Mouse (Mus musculus): ENCODE measurements around the gene Tmem170. TPM values are rescaled to one million over a fixed set of nuclear protein-coding genes. Genes with fewer than 3 reads are reported as not detected.

Gene Tmem170
- total RNA-seq, 2 experiments from 2014 or later = 1.4 to 2.7 TPM

DNA sequence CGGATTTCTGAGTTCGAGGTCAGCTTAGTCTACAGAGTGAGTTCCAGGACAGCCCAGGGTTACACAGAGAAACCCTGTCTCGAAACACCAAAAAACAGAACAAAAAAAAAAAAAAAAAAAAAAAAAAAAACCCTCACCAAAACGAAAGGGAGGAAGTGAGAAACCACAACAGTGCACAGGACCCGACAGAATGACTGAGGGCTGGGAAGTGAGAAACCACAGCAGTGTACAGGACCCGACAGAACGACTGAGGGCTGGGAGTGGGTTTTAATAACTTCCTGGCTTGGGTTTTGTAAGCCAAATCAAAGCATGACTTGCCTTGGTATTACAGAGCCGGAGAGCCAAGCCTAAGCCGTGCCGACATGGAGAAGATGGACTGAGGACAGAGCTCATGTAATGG, 55.4 kb downstream of the Tmem170 start:
- no peak for ATAC-seq (replicated peaks; ENCODE audit: low FRiP score, poor library complexity, severe bottlenecking)

GRCm38 (mm10) chr8:111820691-111821090, 55.9 kb downstream of the Tmem170 start:
- ATAC-seq (replicated peaks; ENCODE audit: low FRiP score, poor library complexity, severe bottlenecking) = no peak

DNA sequence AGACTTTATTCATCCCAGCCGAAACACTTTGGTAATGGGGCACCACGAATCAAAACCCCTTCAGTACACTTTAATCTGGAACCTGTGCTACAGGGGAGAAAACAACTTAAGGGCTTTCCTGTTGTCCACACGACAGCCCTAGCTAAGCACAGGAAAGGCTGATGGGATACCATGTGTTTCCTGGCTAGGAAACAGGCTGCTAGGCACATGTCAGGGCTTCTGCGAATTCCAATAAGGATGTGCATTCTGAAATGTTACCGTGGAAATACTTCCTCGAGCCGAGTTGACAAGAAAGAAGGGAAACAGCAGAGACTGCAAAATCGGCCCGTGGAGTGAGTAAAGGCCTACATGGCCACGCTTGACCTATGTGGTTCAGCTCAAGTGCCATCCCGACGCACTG, 56.5 kb downstream of the Tmem170 start:
- ATAC-seq (replicated peaks; ENCODE audit: low FRiP score, poor library complexity, severe bottlenecking) = no peak

DNA sequence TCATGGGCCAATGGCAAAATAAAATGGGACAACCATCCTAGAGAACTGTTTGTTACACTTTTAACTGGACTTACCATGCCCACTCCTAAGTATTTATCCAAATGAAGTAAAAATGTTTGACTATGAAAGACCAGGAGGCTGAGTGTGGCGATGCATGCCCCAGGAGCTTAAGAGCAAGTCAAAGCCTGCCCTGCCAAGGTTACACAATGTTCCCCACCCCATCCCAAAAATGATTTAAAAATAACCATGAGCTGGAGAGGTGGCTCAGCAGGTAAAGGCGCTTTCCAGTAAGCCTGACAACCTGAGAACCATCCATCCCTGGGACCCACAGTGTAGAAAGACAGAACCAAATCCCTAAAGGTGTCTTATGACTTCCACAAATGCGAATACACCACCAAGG, 58.0 kb downstream of the Tmem170 start:
- ATAC-seq (replicated peaks; ENCODE audit: low FRiP score, poor library complexity, severe bottlenecking) = no peak

DNA sequence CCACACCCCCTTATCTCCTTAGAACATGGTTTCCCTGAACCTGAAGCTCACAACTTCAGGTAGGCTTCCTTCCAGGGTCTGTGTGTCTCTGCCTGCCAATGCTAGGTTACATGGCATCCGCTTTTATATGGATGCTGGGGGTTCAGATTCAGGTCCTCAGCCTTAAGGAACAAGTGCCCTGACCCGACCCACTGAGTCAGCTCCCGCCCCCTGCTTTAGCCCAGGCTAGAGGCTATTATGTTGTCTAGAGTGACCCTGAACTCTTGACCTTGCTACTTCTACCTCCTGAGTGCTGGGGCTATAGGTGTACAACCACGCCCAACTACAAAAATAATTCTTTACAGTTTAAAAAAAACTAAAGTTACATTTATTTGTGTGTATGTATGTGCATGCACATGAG, 61.5 kb downstream of the Tmem170 start:
- no peak for ATAC-seq (replicated peaks; ENCODE audit: low FRiP score, poor library complexity, severe bottlenecking)

GRCm38 (mm10) chr8:111813818-111814217, 62.7 kb downstream of the Tmem170 start:
- no peak for ATAC-seq (replicated peaks; ENCODE audit: low FRiP score, poor library complexity, severe bottlenecking)

Other genes with a start within 250 kb of the Tmem170 start
- not detected in 2 replicates for gene Ldhd, start 246.4 kb downstream of the Tmem170 start, total RNA-seq (2015; ENCODE audit: low replicate concordance)
- gene Ldhd, start 246.4 kb downstream of the Tmem170 start, total RNA-seq (2017; ENCODE audit: low replicate concordance) = 0.42 TPM in 1 of 2 replicates, not detected in the other
- gene Zfp1, start 233.3 kb downstream of the Tmem170 start, total RNA-seq (2015; ENCODE audit: low replicate concordance) = 1.2 and 3.3 TPM in 2 replicates
- gene Zfp1, start 233.3 kb downstream of the Tmem170 start, total RNA-seq (2017; ENCODE audit: low replicate concordance) = 1.3 TPM in 1 of 2 replicates, not detected in the other
- gene Ctrb1, start 185.7 kb downstream of the Tmem170 start, total RNA-seq (2015; ENCODE audit: low replicate concordance) = not detected in 2 replicates
- not detected in 2 replicates for gene Ctrb1, start 185.7 kb downstream of the Tmem170 start, total RNA-seq (2017; ENCODE audit: low replicate concordance)
- gene Bcar1, start 132.9 kb downstream of the Tmem170 start, total RNA-seq (2015; ENCODE audit: low replicate concordance) = not detected in 2 replicates
- not detected in 2 replicates for gene Bcar1, start 132.9 kb downstream of the Tmem170 start, total RNA-seq (2017; ENCODE audit: low replicate concordance)
- gene Cfdp1, start 22.5 kb downstream of the Tmem170 start, total RNA-seq (2015; ENCODE audit: low replicate concordance) = 13.3 and 43.7 TPM in 2 replicates
- 32.5 and 33.6 TPM in 2 replicates for gene Cfdp1, start 22.5 kb downstream of the Tmem170 start, total RNA-seq (2017; ENCODE audit: low replicate concordance)
- not detected in 2 replicates for gene Chst5, start 33.7 kb upstream of the Tmem170 start, total RNA-seq (2015; ENCODE audit: low replicate concordance)
- not detected in 2 replicates for gene Chst5, start 33.7 kb upstream of the Tmem170 start, total RNA-seq (2017; ENCODE audit: low replicate concordance)
- gene Tmem231, start 57.1 kb upstream of the Tmem170 start, total RNA-seq (2015; ENCODE audit: low replicate concordance) = 2.7 TPM in 1 of 2 replicates, not detected in the other
- 4.7 and 5.0 TPM in 2 replicates for gene Tmem231, start 57.1 kb upstream of the Tmem170 start, total RNA-seq (2017; ENCODE audit: low replicate concordance)
- gene Gabarapl2, start 64.0 kb upstream of the Tmem170 start, total RNA-seq (2015; ENCODE audit: low replicate concordance) = 113 and 121 TPM in 2 replicates
- gene Gabarapl2, start 64.0 kb upstream of the Tmem170 start, total RNA-seq (2017; ENCODE audit: low replicate concordance) = 170 and 171 TPM in 2 replicates
- gene Adat1, start 115.6 kb upstream of the Tmem170 start, total RNA-seq (2015; ENCODE audit: low replicate concordance) = 0.77 and 1.9 TPM in 2 replicates
- 0.70 and 1.4 TPM in 2 replicates for gene Adat1, start 115.6 kb upstream of the Tmem170 start, total RNA-seq (2017; ENCODE audit: low replicate concordance)
- gene Kars, start 134.6 kb upstream of the Tmem170 start, total RNA-seq (2015; ENCODE audit: low replicate concordance) = 27.0 and 31.7 TPM in 2 replicates
- 30.4 and 40.3 TPM in 2 replicates for gene Kars, start 134.6 kb upstream of the Tmem170 start, total RNA-seq (2017; ENCODE audit: low replicate concordance)
- gene Terf2ip, start 134.6 kb upstream of the Tmem170 start, total RNA-seq (2015; ENCODE audit: low replicate concordance) = 1.9 TPM in 2 replicates
- gene Terf2ip, start 134.6 kb upstream of the Tmem170 start, total RNA-seq (2017; ENCODE audit: low replicate concordance) = 2.5 and 3.6 TPM in 2 replicates
- not detected in 2 replicates for gene Gm6793, start 138.3 kb upstream of the Tmem170 start, total RNA-seq (2015; ENCODE audit: low replicate concordance)
- gene Gm6793, start 138.3 kb upstream of the Tmem170 start, total RNA-seq (2017; ENCODE audit: low replicate concordance) = not detected in 2 replicates

Measured in erythroblast, adult 5-6 weeks (primary cell).